Mouse (Mus musculus) MEL-GATA-1-ER (cell line): ENCODE measurements around the gene Ccdc97.

ENCODE experiments used
- DNase-seq: peaks from one replicate; pipeline ENCODE4 v3.0.0-alpha.2; 2012; ENCODE audit warnings: low read depth; ENCODE audit errors: extremely low read depth

Ccdc97 gene

DNA sequence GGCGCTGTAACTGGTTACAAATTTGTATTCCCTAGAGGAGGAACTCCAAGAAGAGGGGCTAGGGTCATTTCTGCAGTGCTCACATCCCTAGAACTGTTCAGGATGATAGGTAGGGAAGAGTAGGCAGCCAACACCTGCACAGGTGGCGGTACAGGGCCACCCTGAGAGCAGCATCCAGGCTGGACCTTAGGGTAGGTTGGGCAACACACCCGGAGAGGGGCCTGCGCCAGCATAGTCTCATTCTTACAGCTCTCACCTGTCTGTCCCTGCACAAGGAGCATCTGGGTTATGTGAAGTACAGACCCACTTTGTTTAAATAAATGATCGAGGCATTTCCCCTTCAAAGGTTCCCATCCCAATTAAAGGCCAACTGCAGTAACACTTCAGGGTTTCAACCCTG, 1.9 kb upstream of the Ccdc97 start:
- no peak for DNase-seq

- peak; percentile 45 for DNase-seq
Observed at GRCm38 (mm10) chr7:25719761-25720610, 1.1 kb upstream of the Ccdc97 start.

DNA sequence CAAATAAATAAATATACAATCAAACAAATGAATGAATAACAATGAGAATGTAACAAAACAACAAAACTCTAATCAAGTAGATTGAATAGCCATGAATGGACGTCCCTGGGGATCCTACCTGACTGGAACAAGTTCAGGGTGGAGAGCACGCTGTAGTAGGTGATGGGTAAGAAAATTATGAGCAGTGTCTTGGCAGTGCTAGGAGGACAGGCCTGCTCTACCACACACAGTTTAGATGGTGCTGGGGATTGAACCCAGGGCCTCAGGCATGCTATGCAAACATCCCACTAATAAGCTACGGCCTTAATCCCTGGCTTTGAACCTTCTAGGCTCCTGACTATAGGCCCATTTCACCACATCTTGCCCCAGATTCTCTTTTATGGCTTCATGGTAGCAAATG, 1.4 kb downstream of the Ccdc97 start:
- DNase-seq, result no peak

DNA sequence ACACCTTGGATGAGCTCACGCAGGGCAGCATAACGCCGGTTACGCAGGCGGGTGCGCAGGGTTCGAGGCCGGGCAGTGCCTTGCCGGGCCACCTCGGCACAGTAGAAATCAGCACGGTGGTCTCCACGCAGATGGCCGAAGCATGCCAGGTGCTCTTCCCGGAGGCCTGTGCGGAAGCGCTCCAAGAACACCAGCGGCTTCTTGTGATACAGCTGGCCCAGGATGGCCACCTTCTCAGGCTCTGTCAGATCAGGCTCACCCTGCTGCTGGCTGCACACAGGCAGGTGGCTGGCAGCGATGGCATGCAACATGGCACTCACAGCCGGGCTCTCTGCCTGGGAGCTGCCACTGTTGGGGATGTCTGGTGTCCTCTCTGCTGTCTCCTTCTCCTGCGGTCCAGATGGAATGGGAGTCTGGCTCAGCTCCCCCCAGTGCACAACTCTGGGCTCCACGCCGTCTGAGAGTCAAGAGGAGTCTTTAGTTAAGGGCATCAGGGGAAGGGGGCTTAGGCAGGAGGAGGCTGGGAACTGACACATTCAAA, 3.1 kb downstream of the Ccdc97 start:
- no peak for DNase-seq

DNA sequence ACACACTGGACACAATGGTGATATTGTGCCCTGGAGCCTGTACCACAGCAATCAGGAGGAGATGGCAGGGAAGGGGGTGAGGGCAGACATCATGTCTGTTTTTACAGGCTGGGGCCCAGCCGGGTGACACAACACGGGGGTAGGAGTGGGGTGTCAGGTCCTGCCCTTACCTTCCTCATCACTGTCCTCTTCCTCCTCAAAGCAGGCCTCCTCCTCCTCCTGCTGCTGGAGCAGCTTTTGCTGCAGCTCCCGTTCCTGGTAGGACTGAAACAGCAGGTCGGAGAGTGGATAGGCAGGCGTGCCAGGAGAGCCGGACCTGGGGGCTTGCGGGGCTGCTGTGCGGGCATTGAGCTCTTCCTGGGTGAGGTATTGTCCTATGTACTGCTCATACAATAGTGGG, 4.3 kb downstream of the Ccdc97 start:
- DNase-seq, result no peak

DNA sequence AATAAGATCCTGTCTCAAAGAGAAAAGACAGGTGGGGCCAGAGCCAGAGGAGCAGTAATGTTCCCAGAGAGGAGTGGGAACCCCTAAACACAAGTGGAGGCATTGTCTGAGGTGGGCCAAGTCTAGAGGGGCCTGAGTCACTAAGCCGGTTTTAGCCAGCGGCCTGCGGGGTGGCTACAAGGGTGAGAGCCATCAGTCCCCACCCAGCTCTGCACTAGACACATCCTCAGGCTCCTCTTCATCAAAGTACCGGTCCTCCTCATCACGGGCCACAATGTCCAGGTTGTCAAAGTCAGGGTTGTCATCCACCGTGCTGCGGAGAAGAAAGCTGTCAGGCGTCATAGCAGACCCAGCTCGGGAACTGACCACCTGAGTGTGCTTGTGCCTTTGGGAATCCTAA, 6.1 kb downstream of the Ccdc97 start:
- no peak for DNase-seq

GRCm38 (mm10) chr7:25711731-25712197, 7.1 kb downstream of the Ccdc97 start:
- no peak for DNase-seq

DNA sequence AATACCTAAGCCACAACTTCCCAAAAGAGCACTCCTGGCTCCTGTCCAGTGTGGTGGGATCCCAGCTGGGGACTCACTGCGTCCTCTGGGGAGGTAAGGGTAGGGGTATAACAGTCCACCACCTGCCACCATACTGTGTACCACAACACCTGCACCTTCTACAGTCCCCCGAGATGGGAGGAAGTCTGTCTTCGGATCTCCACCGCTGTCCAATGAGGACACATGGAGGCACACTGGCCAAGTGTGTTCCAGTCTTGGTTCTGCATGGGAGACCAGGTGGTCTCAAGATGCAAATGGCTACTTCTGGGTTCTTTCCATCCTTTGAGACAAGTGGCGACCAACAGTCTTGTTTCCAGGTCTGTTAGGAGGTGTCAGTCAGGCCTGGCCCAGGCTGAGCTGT, 7.7 kb downstream of the Ccdc97 start:
- no peak for DNase-seq

- DNase-seq, result no peak
Observed at GRCm38 (mm10) chr7:25710519-25711130, 8.3 kb downstream of the Ccdc97 start.

DNA sequence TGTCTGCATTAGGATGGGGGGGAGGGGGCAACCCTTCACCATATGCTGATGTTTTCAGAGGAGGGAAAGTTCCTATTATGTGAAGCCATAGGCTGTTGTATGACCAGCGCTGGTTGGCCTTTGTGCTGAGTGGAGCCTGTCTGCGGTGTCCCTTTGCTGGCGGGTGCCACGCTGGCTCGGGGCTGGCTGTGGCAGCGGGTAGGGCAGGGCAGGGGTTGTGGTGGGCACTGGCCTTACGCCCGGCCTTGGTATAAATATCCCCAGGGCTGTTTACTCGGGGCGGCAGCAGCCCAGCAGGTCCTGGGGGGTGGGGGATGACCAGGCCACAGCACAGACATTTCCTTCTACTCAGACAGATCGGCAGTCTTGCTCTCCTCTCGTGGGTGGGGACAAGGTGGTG, 8.9 kb downstream of the Ccdc97 start:
- DNase-seq, result no peak

- DNase-seq, result no peak
Observed at GRCm38 (mm10) chr7:25707581-25708292, 11.2 kb downstream of the Ccdc97 start.

DNA sequence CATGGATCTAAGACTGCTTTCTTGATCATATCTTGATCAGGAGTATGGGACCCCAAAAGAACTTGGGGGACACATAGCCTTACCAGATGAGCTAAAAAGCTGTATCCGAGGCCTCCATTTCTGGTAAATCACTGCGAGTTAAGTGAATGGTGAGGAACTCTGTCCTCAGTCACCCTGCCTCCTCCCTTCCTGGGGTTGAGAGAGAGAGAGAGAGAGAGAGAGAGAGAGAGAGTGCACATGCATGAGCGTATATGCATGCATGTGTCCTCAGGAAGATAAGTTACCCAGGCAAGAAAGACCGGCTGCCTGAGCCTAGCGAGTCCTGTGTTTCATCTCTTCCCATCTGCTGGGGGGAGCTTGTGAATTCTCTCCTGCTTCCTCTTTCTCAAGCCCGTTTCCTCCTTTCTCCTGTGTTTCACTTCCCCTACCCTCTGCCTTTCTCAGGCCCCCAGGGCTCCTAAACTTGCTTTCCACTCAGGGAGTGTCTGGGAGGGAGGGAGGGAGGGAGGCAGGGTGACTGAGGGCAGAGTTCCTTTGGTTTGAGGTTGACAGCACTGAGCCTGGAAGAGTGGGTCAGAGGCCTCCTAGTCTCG, 12.2 kb downstream of the Ccdc97 start:
- DNase-seq, result peak; percentile 65

DNA sequence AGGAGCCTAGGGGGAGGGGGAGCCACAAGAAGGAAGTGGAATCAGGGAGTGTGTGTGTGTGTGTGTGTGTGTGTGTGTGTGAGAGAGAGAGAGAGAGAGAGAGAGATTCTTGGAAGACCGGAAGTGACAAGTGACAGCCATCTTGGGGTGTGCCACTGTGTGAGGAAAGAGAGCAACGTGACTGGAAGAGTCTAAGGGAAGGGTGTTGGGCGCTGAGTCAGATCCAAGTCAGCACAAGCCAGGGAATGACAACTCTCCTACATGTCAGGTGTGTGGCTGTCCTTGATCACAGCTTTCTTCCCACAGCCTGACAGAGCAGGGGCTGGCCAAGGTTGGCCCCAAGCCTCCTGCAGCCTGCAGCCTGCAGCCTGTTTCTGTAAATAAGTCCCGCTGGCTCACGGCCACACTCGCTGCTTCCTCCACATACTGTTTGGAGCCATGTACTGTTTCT, 13.1 kb downstream of the Ccdc97 start:
- no peak for DNase-seq

- DNase-seq, result no peak
Observed at GRCm38 (mm10) chr7:25704716-25705364, 14.0 kb downstream of the Ccdc97 start.

DNA sequence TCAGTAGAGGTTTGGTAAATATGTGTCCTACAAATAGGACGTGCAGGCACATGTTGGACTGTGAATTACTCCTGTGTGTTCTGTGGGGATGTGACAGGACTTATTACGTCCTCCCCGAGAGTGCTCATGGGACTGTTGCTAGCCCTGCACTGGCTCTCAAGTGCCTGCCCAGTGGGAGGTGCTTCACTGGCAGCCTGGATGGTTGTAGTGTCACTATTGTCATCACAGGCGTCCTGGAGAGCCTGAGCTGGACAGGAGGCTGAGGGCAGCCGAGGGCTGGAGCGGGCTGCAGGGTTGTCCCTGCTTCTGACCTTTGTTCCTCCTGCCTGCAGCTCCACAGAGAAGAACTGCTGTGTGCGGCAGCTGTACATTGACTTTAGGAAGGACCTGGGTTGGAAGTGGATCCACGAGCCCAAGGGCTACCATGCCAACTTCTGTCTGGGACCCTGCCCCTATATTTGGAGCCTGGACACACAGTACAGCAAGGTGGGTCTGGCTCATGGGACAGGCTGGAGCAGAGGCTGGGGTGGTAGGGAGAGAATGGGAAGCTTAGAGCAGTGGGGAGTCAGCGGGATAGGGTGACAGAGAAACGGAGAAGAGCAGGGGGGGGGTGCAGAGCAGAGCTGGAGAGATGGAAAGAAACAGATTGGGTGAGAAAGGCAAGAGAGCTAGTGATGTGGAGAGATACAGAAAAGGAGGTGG, 14.9 kb downstream of the Ccdc97 start:
- no peak for DNase-seq

DNA sequence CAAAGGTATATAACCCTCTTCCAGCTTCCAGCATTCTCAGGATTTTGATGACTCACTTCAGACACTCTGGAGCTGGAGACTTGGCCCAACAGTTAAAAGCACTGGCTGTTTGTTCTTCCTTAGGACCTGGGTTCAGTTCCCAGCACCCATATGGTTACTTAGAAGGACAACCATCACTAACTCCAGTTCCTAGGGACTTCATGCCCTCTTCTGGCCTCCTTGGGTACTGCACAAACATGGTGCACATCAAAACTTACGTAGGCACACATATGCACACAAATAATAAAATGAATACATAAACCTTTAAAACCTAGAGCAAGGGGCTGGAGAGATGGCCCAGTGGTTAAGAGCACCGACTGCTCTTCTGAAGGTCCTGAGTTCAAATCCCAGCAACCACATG, 16.5 kb downstream of the Ccdc97 start:
- DNase-seq, result no peak

GRCm38 (mm10) chr7:25700732-25701131, 18.2 kb downstream of the Ccdc97 start:
- DNase-seq, result no peak

DNA sequence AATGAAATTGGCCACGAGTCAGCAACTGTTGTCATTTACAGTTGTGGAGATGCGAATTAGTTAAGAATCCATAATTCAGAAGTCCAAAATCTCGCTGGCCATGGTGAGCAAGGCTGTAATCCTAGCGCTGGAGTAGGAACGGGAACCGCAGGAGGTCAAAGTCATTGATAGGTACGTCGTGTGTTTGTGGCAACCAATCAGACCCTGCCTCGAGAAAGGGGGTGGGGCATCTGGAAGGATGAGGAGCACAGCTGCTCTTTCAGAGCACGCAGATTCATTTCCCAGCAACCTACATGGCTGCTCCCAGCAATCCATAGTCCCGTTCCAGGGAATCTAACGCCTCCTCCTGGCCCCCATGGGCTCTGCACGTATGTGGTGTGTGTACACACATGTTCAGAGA, 19.0 kb downstream of the Ccdc97 start:
- DNase-seq, result no peak

DNA sequence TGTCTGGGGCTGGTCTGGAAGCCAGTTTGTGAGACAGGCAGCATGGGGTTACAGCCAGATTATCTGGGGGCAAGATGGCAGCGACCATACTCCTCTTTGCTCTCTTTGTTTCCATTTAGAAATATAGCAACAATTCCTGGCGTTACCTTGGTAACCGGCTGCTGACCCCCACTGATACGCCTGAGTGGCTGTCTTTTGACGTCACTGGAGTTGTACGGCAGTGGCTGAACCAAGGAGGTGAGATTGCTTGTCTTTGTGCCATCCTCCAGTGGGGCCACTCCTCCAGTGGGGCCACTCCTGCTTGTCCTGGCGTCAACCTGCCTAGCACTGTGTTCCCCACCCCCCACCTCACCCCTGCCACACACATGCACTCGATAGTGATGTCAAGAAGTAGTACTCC, 24.8 kb downstream of the Ccdc97 start:
- no peak for DNase-seq

GRCm38 (mm10) chr7:25690051-25690450, 28.8 kb downstream of the Ccdc97 start:
- DNase-seq, result no peak
